Mouse (Mus musculus): ENCODE data around the gene Gm28230. TPM values are rescaled to one million over a fixed set of nuclear protein-coding genes. Genes with fewer than 3 reads are reported as not detected.

The Gm28230 gene
- total and polyA plus RNA-seq, 3 experiments: not detected

DNA sequence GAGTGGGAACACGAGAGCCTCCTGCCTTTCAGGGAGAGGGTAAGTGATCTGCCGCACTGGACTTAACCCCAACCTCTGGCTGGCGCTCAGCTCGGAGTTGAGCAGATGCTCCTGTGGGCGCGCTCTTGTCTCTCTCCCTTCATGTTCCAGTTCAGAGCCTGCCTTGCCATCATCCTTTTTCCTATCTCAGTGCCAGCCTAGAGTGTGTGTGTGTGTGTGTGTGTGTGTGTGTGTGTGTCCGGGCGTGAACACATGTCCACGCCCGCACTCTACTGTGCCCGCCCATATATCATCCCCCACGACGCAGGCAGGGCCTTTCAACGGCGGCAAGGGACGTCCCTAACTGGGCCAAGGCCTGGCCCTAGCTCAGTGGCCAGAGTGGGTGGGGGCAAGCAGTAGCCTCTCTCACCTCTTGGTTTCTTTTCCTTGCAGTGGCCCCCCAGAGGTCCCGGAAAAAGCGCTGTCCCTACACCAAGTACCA is 43.0 kb upstream of the Gm28230 start:
- H3K9ac ChIP-seq (ENCODE audit: control insufficient read depth, low read depth, low read length, poor library complexity, severe bottlenecking): no peak overlapping the region
- no peaks in the 10 kb centered on the region for H3K36me3 ChIP-seq (ENCODE audit: control insufficient read depth in 1 of 2, insufficient read depth in 2 of 2, low read length in 2 of 2)
- no peaks in the 10 kb centered on the region for H3K4me1 ChIP-seq (ENCODE audit: control insufficient read depth in 1 of 2, insufficient read depth in 2 of 2, low read length in 2 of 2)
- TF ChIP-seq MXI1 (IDR thresholded peaks at IDR 0.05; ENCODE audit: low read depth, low read length): no peak
- no peak for TF ChIP-seq MYB (IDR thresholded peaks at IDR 0.05; ENCODE audit: low read depth, low read length)
- no peak for TF ChIP-seq GABPA (IDR thresholded peaks at IDR 0.05; ENCODE audit: low read depth, low read length)
- no peak for TF ChIP-seq EP300 (IDR thresholded peaks at IDR 0.05; ENCODE audit: low read depth in 1 of 2, low read length in 2 of 2)
- no peak for TF ChIP-seq ELF1 (IDR thresholded peaks at IDR 0.05; ENCODE audit: low read depth, low read length)
- TF ChIP-seq NELFE (IDR thresholded peaks at IDR 0.05; ENCODE audit: low read depth, low read length): no peak
- TF ChIP-seq NRF1 (IDR thresholded peaks at IDR 0.05; ENCODE audit: insufficient read depth, low read depth, low read length, poor library complexity, severe bottlenecking): no peak
- no peak for TF ChIP-seq TAL1 (IDR thresholded peaks at IDR 0.05; ENCODE audit: low read length)
- no peak for TF ChIP-seq KAT2A (conservative IDR thresholded peaks at IDR 0.05; ENCODE audit: low read depth, low read length)
- TF ChIP-seq BHLHE40 (IDR thresholded peaks at IDR 0.05; ENCODE audit: borderline replicate concordance, low read depth, low read length): no peak
- no peak for TF ChIP-seq GATA1 (IDR thresholded peaks at IDR 0.05; ENCODE audit: low read depth, low read length)
- TF ChIP-seq CTCF (IDR thresholded peaks at IDR 0.05 in 2 of 3, conservative IDR thresholded peaks at IDR 0.05 in 1 of 3; ENCODE audit: control insufficient read depth in 1 of 3, insufficient read depth in 1 of 3, low read depth in 2 of 3, low read length in 3 of 3, poor library complexity in 1 of 3, severe bottlenecking in 1 of 3): no peak
- no peak for TF ChIP-seq POLR2A (IDR thresholded peaks at IDR 0.05; ENCODE audit: control insufficient read depth in 1 of 2, insufficient read depth in 1 of 2, low read depth in 1 of 2, low read length in 2 of 2, poor library complexity in 1 of 2)
- no peak for TF ChIP-seq TCF12 (IDR thresholded peaks at IDR 0.05; ENCODE audit: low read depth, low read length)
- no peak for TF ChIP-seq SMC3 (IDR thresholded peaks at IDR 0.05; ENCODE audit: low read depth, low read length)
- TF ChIP-seq MAFK (IDR thresholded peaks at IDR 0.05; ENCODE audit: borderline replicate concordance, low read depth, low read length): no peak
- TF ChIP-seq RCOR1 (IDR thresholded peaks at IDR 0.05; ENCODE audit: low read depth, low read length): no peak
- H3K4me3 ChIP-seq (ENCODE audit: control insufficient read depth in 1 of 2, insufficient read depth in 1 of 2, low read depth in 2 of 2, low read length in 2 of 2): no peak overlapping the region
- no peaks in the 10 kb centered on the region for H3K79me2 ChIP-seq (ENCODE audit: control insufficient read depth, insufficient read depth, low read length, poor library complexity)
- H3K27me3 ChIP-seq (ENCODE audit: control insufficient read depth in 1 of 2, insufficient read depth in 2 of 2, low read length in 2 of 2): peaks cover 0 to 2% of the 10 kb centered on the region in 2 experiments
- H3K27ac ChIP-seq (ENCODE audit: control insufficient read depth, low read depth, low read length): no peak overlapping the region
- DNase-seq (ENCODE audit: low read depth, low spot score): no peak
- H3K9me3 ChIP-seq (replicated peaks; ENCODE audit: insufficient read depth, low read length): no peaks in the 10 kb centered on the region

- Histone ChIP-seq H3K27ac (ENCODE audit: control insufficient read depth, low read depth, low read length) (no peak overlapping the region), H3K4me3 (ENCODE audit: control insufficient read depth in 1 of 2, insufficient read depth in 1 of 2, low read depth in 2 of 2, low read length in 2 of 2) (no peak overlapping the region), H3K9me3 (replicated peaks; ENCODE audit: insufficient read depth, low read length) (no peaks in the 10 kb centered on the region), H3K4me1 (ENCODE audit: control insufficient read depth in 1 of 2, insufficient read depth in 2 of 2, low read length in 2 of 2) (no peaks in the 10 kb centered on the region), H3K79me2 (ENCODE audit: control insufficient read depth, insufficient read depth, low read length, poor library complexity) (no peaks in the 10 kb centered on the region), H3K9ac (ENCODE audit: control insufficient read depth, low read depth, low read length, poor library complexity, severe bottlenecking) (no peak overlapping the region), H3K27me3 (ENCODE audit: control insufficient read depth in 1 of 2, insufficient read depth in 2 of 2, low read length in 2 of 2) (peaks cover 0 to 2% of the 10 kb centered on the region in 2 experiments; a peak in 3 of 4 replicates), H3K36me3 (ENCODE audit: control insufficient read depth in 1 of 2, insufficient read depth in 2 of 2, low read length in 2 of 2) (no peaks in the 10 kb centered on the region)
- TF ChIP-seq MYB (IDR thresholded peaks at IDR 0.05; ENCODE audit: low read depth, low read length) (no peak), GABPA (IDR thresholded peaks at IDR 0.05; ENCODE audit: low read depth, low read length) (no peak), POLR2AphosphoS5 (IDR thresholded peaks at IDR 0.05; ENCODE audit: borderline replicate concordance, low read depth, low read length) (no peak), MAFK (IDR thresholded peaks at IDR 0.05; ENCODE audit: borderline replicate concordance, low read depth, low read length) (no peak), TBP (IDR thresholded peaks at IDR 0.05; ENCODE audit: low read depth, low read length) (no peak), MEF2A (IDR thresholded peaks at IDR 0.05; ENCODE audit: extremely low read depth, insufficient replicate concordance, low read depth, low read length, poor library complexity, severe bottlenecking) (no peak), ETS1 (IDR thresholded peaks at IDR 0.05; ENCODE audit: low read depth, low read length) (no peak), SMC3 (IDR thresholded peaks at IDR 0.05; ENCODE audit: low read depth, low read length) (no peak), EP300 (IDR thresholded peaks at IDR 0.05; ENCODE audit: low read depth in 1 of 2, low read length in 2 of 2) (no peak), ZMIZ1 (IDR thresholded peaks at IDR 0.05; ENCODE audit: low read depth, low read length) (no peak), MXI1 (IDR thresholded peaks at IDR 0.05; ENCODE audit: low read depth, low read length) (no peak), JUND (IDR thresholded peaks at IDR 0.05; ENCODE audit: low read depth, low read length) (no peak), ELF1 (IDR thresholded peaks at IDR 0.05; ENCODE audit: low read depth, low read length) (no peak), SIN3A (IDR thresholded peaks at IDR 0.05; ENCODE audit: low read length) (no peak), TAL1 (IDR thresholded peaks at IDR 0.05; ENCODE audit: low read length) (no peak), RCOR1 (IDR thresholded peaks at IDR 0.05; ENCODE audit: low read depth, low read length) (no peak)
- DNase-seq (ENCODE audit: low read depth, low spot score): no peak
These were observed 42.4 kb upstream of the Gm28230 start for GRCm38 (mm10) chr2:74684106-74684505.
